Mouse (Mus musculus) kidney, adult 2 months (tissue): ENCODE measurements around the gene Foxl2. TPM values are rescaled to one million over a fixed set of nuclear protein-coding genes. Genes with fewer than 3 reads are reported as not detected.

ENCODE experiments used
- DNase-seq: peaks from one replicate; pipeline ENCODE4 v3.0.0; 2021
- H3K27ac ChIP-seq: fragments of 200-500 bp; 2 replicates; pipeline ENCODE4 v1.5.1; 2012; ENCODE audit warnings: low read depth, low read length, control low read depth, inconsistent platforms; ENCODE audit not compliant: insufficient read depth
- H3K27me3 ChIP-seq: fragments of 200-500 bp; replicated peaks from 2 replicates; pipeline ENCODE4 v1.6.1; 2012; ENCODE audit warnings: mild to moderate bottlenecking, moderate library complexity, low read length, inconsistent platforms; ENCODE audit not compliant: control insufficient read depth, insufficient read depth
- H3K36me3 ChIP-seq: fragments of 200-500 bp; 2 replicates; pipeline ENCODE4 v1.6.1; 2012; ENCODE audit warnings: mild to moderate bottlenecking, moderate library complexity, low read length, inconsistent platforms; ENCODE audit not compliant: control insufficient read depth, insufficient read depth
- H3K4me1 ChIP-seq: fragments of 200-500 bp; 2 replicates; pipeline ENCODE4 v1.6.1; 2011; ENCODE audit warnings: low read length; ENCODE audit not compliant: control insufficient read depth, insufficient read depth
- H3K4me3 ChIP-seq: fragments of 200-500 bp; 2 replicates; pipeline ENCODE4 v1.5.1; 2011; ENCODE audit warnings: mild to moderate bottlenecking, low read depth, low read length, control low read depth; ENCODE audit not compliant: insufficient read depth
- CTCF ChIP-seq: fragments of 200-500 bp; conservative IDR thresholded peaks from 2 replicates; pipeline ENCODE4 v1.5.1; 2011; ENCODE audit warnings: low read depth, mild to moderate bottlenecking, control low read depth, low read length, moderate library complexity, mixed read lengths; ENCODE audit not compliant: insufficient read depth, insufficient read length
- POLR2A ChIP-seq: fragments of 200-500 bp; IDR thresholded peaks from one replicate; pipeline ENCODE4 v1.6.1; 2011; ENCODE audit warnings: low read depth, low read length, control low read depth
- WGBS: fragments of 180-500 bp; shearing (Covaris S2); methylation state at CpG from one replicate; pipeline ENCODE4 v1.1.7; 2018; 5-methylcytosine and 5-hydroxymethylcytosine counted together
- polyA plus RNA-seq: library from polyadenylated mRNA; depleted of rRNA; stranded (reverse); fragments of >200 nt; gene quantifications from 2 replicates; pipeline ENCODE4 v1.2.3, GENCODE M21; 2012

Gene Foxl2
- polyA plus RNA-seq, 1 experiment: not detected

DNA sequence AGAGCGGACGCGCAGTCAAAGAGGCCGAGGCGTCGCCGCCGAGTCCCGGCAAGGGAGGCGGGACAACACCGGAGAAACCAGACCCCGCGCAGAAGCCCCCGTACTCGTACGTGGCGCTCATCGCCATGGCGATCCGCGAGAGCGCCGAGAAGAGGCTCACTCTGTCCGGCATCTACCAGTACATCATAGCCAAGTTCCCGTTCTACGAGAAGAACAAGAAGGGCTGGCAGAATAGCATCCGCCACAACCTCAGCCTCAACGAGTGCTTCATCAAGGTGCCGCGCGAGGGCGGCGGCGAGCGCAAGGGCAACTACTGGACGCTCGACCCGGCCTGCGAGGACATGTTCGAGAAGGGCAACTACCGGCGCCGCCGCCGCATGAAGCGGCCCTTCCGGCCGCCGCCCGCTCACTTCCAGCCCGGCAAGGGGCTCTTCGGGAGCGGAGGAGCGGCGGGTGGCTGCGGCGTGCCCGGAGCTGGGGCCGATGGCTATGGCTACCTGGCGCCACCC, 682 bp downstream of the Foxl2 start:
- peaks cover 24% of the 10 kb centered on the region for H3K27me3 ChIP-seq
- peak overlapping the region; percentile 16; the same call in 1 of the 2 replicates for H3K4me3 ChIP-seq
- WGBS: 2% methylated on average over 60 of the region's 60 CpGs
- H3K4me1 ChIP-seq: no peaks in the 10 kb centered on the region
- TF ChIP-seq POLR2A (no peak), CTCF (0 out of 2 replicates have a peak, but pooled peaks have one; percentile 22)
- no peak overlapping the region for H3K27ac ChIP-seq
- DNase-seq: peak; percentile 60
- no peaks in the 10 kb centered on the region for H3K36me3 ChIP-seq

DNA sequence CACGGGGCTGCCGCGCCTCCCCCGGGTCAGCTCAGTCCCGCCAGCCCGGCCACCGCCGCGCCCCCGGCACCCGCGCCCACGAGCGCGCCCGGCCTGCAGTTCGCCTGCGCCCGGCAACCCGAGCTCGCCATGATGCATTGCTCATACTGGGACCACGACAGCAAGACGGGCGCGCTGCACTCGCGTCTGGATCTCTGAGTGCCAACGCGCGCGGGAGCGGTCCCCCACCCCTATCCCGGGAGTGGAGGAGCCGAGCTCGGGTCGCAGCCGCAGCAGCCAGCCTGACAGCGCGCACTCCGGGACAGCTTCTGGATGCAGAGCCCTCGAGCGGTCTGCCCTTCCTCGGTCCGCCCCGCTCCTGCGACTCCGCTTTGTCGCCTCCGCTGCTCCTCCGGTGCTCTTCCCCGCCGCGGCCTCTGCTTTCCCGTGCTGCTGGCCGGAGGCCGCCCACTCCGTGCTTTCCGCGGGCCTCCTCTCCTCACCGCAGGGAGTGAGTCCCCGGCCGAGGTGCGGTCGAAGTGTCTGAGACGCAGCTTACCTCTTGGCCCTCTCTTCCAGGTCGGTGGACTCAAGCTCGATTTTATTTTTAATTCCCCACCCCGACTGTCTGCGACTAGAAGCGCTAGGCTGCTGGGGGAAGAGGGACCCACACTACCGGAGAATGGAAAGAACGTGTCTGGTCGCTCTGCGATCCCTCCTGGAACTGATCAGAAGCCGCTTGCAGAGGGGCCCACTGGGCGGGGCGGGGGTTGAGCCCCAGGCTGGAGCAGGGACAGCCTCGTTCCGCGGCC, 1.7 kb downstream of the Foxl2 start:
- no peaks in the 10 kb centered on the region for H3K4me1 ChIP-seq
- WGBS: 2% methylated on average over 79 of the region's 80 CpGs
- peak overlapping the region; percentile 11; the same call in 1 of the 2 replicates for H3K4me3 ChIP-seq
- H3K27ac ChIP-seq: no peak overlapping the region
- H3K27me3 ChIP-seq: peaks cover 26% of the 10 kb centered on the region
- TF ChIP-seq CTCF: no peak
- no peak for TF ChIP-seq POLR2A
- H3K36me3 ChIP-seq: no peaks in the 10 kb centered on the region
- DNase-seq: no peak

DNA sequence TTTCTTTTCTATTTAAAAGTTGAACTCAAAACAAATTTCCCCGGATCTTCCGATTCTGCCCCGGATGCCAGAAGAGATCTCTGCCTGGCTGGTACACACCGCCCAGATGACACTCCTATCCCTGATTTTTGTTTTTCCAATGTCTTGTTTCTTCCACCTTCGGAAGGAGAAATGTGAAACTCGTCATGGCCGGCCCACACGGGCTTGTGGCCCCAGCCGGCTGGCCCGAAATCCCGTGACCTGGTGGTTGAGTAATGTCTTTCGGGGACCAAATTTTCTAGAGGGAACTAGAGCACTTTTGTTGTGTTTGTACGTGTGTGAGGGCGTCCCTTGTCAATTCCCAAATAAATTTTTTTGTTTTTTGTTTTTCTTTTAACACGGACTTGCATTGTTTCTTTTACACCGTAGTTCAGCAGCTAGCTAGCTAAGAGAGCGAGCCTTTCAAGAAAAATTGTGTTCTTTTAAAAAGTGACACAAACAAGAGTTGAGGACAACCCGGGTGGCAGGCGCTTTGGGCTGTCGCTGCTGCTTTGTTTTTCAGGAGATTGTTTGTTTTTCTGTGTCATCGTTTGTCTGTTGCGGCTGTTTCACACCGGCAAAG, 2.8 kb downstream of the Foxl2 start:
- H3K4me3 ChIP-seq: no peak overlapping the region
- H3K4me1 ChIP-seq: no peaks in the 10 kb centered on the region
- no peak for TF ChIP-seq POLR2A
- no peak for TF ChIP-seq CTCF
- H3K36me3 ChIP-seq: no peaks in the 10 kb centered on the region
- peaks cover 28% of the 10 kb centered on the region for H3K27me3 ChIP-seq
- DNase-seq: no peak
- 6% methylated on average over 23 of the region's 23 CpGs for WGBS
- H3K27ac ChIP-seq: no peak overlapping the region

DNA sequence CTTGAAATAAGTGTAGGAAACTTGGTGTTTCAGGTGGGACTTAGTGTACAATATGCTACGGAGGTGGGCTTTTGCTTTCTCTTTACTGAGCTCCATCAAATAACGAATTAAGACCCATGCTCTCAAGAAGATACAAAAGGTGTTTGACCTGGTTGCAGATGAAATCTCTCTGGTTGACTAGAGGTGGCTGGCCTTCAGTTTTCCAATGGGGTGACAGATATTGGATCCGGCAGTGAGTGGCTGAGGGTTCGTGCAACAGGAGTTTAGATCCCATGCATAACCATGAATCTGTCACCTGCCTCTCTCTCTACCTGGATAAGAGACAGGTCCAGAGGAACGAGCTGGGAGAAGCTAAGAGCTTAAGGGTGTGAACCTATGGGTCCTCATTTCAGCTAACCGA, 3.5 kb downstream of the Foxl2 start:
- Histone ChIP-seq H3K4me3 (no peak overlapping the region), H3K36me3 (no peaks in the 10 kb centered on the region), H3K4me1 (no peaks in the 10 kb centered on the region), H3K27ac (no peak overlapping the region), H3K27me3 (peaks cover 29% of the 10 kb centered on the region)
- TF ChIP-seq POLR2A (no peak), CTCF (no peak)
- DNase-seq: no peak
- 7% methylated on average over 6 of the region's 6 CpGs for WGBS

DNA sequence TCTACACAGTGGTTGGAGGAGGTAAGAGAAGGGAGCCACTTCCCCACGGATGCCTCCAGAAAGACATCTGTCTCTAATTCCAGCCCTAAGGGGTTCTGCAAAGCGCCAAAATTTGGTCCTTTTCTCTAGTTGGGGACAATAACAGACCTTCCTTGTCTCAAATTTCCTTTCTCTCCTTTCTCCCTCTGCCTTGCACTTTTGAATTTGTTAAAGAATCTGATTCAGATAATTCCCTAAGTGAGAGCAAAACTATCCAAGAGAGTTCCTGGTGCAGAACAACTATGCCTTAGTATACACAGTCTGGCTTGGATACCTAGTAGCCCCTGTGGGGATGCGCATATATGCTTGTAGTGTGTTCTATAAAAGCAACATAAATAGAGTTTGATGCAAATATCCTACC, 4.8 kb downstream of the Foxl2 start:
- H3K36me3 ChIP-seq: no peaks in the 10 kb centered on the region
- H3K4me1 ChIP-seq: no peaks in the 10 kb centered on the region
- H3K27me3 ChIP-seq: peaks cover 30% of the 10 kb centered on the region
- TF ChIP-seq CTCF (no peak), POLR2A (no peak)
- no peak for DNase-seq
- no peak overlapping the region for H3K4me3 ChIP-seq
- no peak overlapping the region for H3K27ac ChIP-seq
- WGBS: 38% methylated on average over 3 of the region's 3 CpGs

DNA sequence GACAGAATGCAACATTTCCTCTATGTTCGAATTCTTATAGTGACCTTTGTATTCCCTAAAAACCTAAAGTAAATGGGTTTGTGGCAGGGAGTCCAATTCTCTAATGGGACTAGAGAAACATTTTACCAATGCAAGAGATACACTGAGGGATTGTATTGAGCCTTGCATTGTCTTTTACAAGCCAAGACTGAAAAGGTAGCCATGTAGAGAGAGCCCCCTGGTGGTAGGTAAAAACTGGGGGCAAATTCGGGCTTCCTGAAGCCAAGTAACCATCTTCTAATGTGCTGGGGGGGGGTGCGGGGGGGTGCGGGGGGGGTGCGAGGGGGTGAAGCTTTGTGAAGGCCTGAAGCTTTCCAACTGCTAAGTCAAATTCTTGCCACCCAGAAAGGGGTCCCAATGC, 5.3 kb downstream of the Foxl2 start:
- H3K27ac ChIP-seq: no peak overlapping the region
- no peaks in the 10 kb centered on the region for H3K4me1 ChIP-seq
- DNase-seq: no peak
- peaks cover 25% of the 10 kb centered on the region for H3K27me3 ChIP-seq
- no peak overlapping the region for H3K4me3 ChIP-seq
- no peak for TF ChIP-seq POLR2A
- 0 out of 2 replicates have a peak, but pooled peaks have one; percentile 4 for TF ChIP-seq CTCF
- 15% methylated on average over 5 of the region's 5 CpGs for WGBS
- H3K36me3 ChIP-seq: no peaks in the 10 kb centered on the region

DNA sequence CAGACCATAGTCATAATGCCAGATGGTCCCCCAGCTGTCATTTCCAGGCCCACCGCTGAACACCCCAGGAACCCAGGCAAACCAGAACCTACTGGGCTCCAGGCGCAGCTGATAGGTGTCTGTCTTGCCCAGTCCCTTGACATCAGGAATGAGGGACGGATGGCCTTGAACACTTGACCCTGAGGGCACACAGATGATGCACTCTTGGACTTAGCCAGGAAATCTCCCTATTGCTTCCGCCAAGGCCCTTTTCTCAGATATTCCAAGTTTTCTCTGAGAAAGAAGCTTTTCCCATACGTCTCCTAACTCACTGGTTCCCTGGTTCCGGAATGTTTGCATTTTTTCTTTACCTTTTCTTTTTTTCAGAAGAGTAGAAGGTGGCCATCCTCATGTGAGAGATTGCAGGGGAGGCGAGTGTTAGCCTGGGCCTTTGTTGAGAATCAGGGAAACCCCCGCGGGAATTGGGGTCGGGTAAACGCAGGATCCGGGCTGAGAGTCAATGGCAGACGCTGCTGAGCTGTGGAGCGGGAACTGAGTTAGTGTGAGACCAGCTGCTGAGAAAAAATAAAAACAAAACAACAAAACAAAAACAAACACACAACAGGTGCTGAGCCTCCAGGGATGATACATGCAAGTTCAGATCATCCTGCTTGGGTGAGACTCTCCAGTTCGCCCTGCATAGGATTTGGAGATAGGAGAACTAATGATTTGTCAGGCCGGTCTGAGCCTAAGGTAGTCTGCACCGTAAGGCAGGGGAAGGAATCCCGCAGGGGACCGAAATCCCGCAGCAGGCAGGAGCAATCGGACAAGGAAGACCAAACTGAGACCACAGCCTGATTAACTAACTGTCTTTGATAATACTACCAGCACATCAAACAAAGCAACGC, 6.7 kb downstream of the Foxl2 start:
- WGBS: 14% methylated on average over 22 of the region's 22 CpGs

More for the DNA sequence above, 6.7 kb downstream of the Foxl2 start:
- H3K4me1 ChIP-seq: no peaks in the 10 kb centered on the region
- H3K36me3 ChIP-seq: no peaks in the 10 kb centered on the region
- no peak overlapping the region for H3K4me3 ChIP-seq
- TF ChIP-seq POLR2A (no peak), CTCF (no peak)
- DNase-seq: no peak
- peaks cover 17% of the 10 kb centered on the region for H3K27me3 ChIP-seq
- no peak overlapping the region for H3K27ac ChIP-seq
